8 mouse cellular contexts compared by ENCODE assay signal in the genomic region with DNA sequence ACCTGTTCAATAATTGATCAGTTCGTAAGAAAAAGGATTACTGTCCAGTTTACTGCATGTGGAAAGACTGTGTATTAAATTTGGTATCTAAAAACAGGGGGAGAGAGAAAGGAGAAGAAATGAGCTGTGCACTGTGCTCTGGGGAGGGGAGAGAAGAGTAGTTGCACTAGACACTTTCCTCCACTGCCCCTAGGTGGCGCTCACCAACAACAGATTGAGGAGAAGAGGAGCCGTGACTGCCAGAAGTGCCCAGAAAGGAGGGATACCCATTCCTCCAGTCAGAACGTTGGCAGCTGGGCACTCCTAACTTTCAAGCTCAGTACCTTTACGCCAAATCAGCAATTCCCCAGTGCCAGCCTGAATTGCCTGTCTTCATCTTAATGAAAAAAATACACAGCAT.
DNase-seq lines count a peak whose midpoint lies in the region; ATAC-seq lines count a peak whose summit lies in the region.

No protein-coding gene starts in this region.

- no peaks in the 10 kb centered on the region for H3K27me3 ChIP-seq in forebrain, embryonic 11.5 days (ENCODE audit: control insufficient read depth, insufficient read depth, low read length)

- WGBS in forebrain, embryonic 11.5 days: 6% methylated on average over 5 of the region's 5 CpGs

- no peak overlapping the region for H3K4me3 ChIP-seq in forebrain, embryonic 11.5 days (ENCODE audit: low read depth, low read length)

- H3K36me3 ChIP-seq in forebrain, embryonic 11.5 days (ENCODE audit: control insufficient read depth, insufficient read depth, low read length): no peaks in the 10 kb centered on the region; the same call in 1 of the 2 replicates

- peak; percentile 74 for DNase-seq in ES-CJ7 (ENCODE audit: low read depth, low spot score)
- DNase-seq in c-Kit-positive CD71-negative TER-119-negative erythroid progenitor cells, embryonic 14.5 days (ENCODE audit: low read depth): peak; percentile 81
- DNase-seq in forebrain, embryonic 11.5 days (ENCODE audit: low spot score): peak; percentile 88
- peak; percentile 88 to 91 for DNase-seq in layer of hippocampus, postnatal 10 days (ENCODE audit: low spot score in 2 of 2)
- DNase-seq in lung, postnatal 14 days: peak; percentile 89
- peak; percentile 64 for DNase-seq in retina, adult 2 months (ENCODE audit: low read depth, low spot score)
- DNase-seq in thymus, postnatal 25 days: peak; percentile 80

- H3K9ac ChIP-seq in forebrain, embryonic 11.5 days (ENCODE audit: low read length): no peak overlapping the region

- H3K27ac ChIP-seq in forebrain, embryonic 11.5 days (ENCODE audit: low read depth, low read length): no peak overlapping the region

- peak; percentile 49; the same call in 1 of the 2 replicates for ATAC-seq in forebrain, embryonic 11.5 days (replicated peaks; ENCODE audit: low FRiP score)
- ATAC-seq in hematopoietic stem cell, adult 5-6 weeks (replicated peaks in 1 of 2; ENCODE audit: insufficient read depth in 1 of 2, low FRiP score in 2 of 2, low TSS enrichment in 1 of 2, low read depth in 1 of 2, poor library complexity in 2 of 2, severe bottlenecking in 2 of 2): peak; percentile 82 to 84

- H3K4me1 ChIP-seq in forebrain, embryonic 11.5 days (replicated peaks; ENCODE audit: control insufficient read depth, insufficient read depth, low read length): no peaks in the 10 kb centered on the region

- no peaks in the 10 kb centered on the region for H3K9me3 ChIP-seq in forebrain, embryonic 11.5 days (ENCODE audit: control insufficient read depth, low read length)

- H3K4me2 ChIP-seq in forebrain, embryonic 11.5 days (ENCODE audit: low read depth, low read length, severe bottlenecking): no peak overlapping the region
